Mouse (Mus musculus) E14TG2a.4 (cell line): ENCODE data around the gene Adgrv1.

ENCODE experiments used
- H3K27me3 ChIP-seq: 2 replicates; pipeline ENCODE4 v1.6.1; 2014; ENCODE audit warnings: low read length, control low read depth; ENCODE audit not compliant: insufficient read depth
- H3K36me3 ChIP-seq: 2 replicates; pipeline ENCODE4 v1.6.1; 2014; ENCODE audit warnings: low read length, control low read depth; ENCODE audit not compliant: insufficient read depth
- H3K4me1 ChIP-seq: replicated peaks from 2 replicates; pipeline ENCODE4 v1.6.1; 2014; ENCODE audit warnings: low read depth, low read length, control low read depth
- H3K4me3 ChIP-seq: replicated peaks from 2 replicates; pipeline ENCODE4 v1.5.1; 2014; ENCODE audit warnings: mild to moderate bottlenecking, low read length
- H3K9me3 ChIP-seq: 2 replicates; pipeline ENCODE4 v1.6.1; 2014; ENCODE audit warnings: low read length, control low read depth
- CTCF ChIP-seq: conservative IDR thresholded peaks from 2 replicates; pipeline ENCODE4 v1.5.1; 2014; ENCODE audit warnings: low read length
- NANOG ChIP-seq: IDR thresholded peaks from 2 replicates; pipeline ENCODE4 v1.6.1; 2014; ENCODE audit warnings: borderline replicate concordance, low read length, mixed read lengths
- POU5F1 ChIP-seq: IDR thresholded peaks from 2 replicates; pipeline ENCODE4 v1.6.1; 2014; ENCODE audit warnings: low read length, borderline replicate concordance

Gene Adgrv1

DNA sequence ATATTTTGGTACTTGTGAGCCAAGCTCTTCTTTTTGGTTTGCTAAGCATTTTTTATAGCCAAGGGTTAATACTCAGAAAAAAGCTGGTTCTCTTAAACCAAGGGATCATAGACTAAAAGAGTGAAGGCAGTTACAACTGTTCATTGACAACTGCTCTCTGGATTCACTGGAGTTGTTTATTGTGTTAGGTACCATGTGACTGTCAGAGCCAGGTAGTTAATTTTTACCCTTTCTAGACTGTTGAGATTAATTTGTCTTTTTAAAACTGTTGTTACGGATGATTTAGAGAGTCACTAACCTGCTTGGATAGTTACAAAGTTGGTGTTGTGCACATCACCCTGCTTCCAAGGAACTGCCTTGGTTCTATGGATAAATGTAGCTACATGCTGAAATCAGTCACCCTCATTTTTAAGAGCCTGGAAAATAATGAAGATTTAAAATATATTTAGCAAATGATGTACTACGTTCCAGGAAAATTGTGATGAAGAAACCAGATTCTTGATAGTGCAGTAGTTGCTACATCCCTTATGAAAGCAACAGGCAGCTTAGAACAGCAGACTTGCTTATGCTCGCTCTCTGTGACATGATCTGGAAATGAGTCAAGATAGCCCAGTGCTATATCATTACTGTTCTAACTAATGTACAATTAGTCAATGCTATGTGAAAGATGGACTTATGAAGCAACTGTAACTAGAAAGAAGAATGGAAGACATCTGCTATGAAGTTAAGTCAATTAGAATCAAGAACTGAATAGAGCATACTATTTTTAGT is 309.2 kb downstream of the Adgrv1 start:
- TF ChIP-seq NANOG (no peak), POU5F1 (no peak), CTCF (no peak)
- H3K4me3 ChIP-seq: no peak overlapping the region
- no peaks in the 10 kb centered on the region for H3K27me3 ChIP-seq
- no peaks in the 10 kb centered on the region for H3K9me3 ChIP-seq
- no peaks in the 10 kb centered on the region for H3K36me3 ChIP-seq
- 0 out of 2 replicates have a peak, but pooled peaks cover 2% of the 10 kb centered on the region for H3K4me1 ChIP-seq

GRCm38 (mm10) chr13:81316581-81316980 is 316.4 kb downstream of the Adgrv1 start:
- no peaks in the 10 kb centered on the region for H3K27me3 ChIP-seq
- H3K36me3 ChIP-seq: no peaks in the 10 kb centered on the region
- H3K9me3 ChIP-seq: no peaks in the 10 kb centered on the region
- no peaks in the 10 kb centered on the region for H3K4me1 ChIP-seq
- no peak overlapping the region for H3K4me3 ChIP-seq
- TF ChIP-seq CTCF (no peak), NANOG (no peak), POU5F1 (no peak)

GRCm38 (mm10) chr13:81314306-81315120 is 318.4 kb downstream of the Adgrv1 start:
- Histone ChIP-seq H3K36me3 (no peaks in the 10 kb centered on the region), H3K4me1 (no peaks in the 10 kb centered on the region), H3K9me3 (no peaks in the 10 kb centered on the region), H3K4me3 (no peak overlapping the region), H3K27me3 (no peaks in the 10 kb centered on the region)
- TF ChIP-seq NANOG (no peak), CTCF (no peak), POU5F1 (no peak)

DNA sequence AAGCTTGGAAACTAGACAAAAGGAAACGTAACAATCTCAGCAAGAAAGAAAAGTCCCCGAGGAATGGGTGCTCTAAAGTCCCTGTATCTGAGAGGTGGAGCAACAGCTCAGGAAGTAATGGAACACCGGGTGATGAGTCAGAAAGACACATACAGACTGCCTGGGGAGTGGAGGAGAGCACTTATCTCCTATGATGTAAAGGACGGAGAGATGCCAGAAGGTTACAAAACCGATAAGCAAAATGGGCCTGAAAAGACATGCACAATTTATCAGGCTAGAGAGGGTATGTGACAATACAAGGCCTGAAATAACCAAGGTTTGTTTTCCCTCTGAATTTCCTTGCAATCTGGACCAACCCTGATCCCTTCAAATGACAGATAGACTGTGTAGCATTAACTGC is 320.8 kb downstream of the Adgrv1 start:
- TF ChIP-seq NANOG (no peak), CTCF (no peak), POU5F1 (no peak)
- no peaks in the 10 kb centered on the region for H3K27me3 ChIP-seq
- H3K4me3 ChIP-seq: no peak overlapping the region
- H3K36me3 ChIP-seq: no peaks in the 10 kb centered on the region
- H3K9me3 ChIP-seq: no peaks in the 10 kb centered on the region
- H3K4me1 ChIP-seq: peaks cover 5% of the 10 kb centered on the region

- Histone ChIP-seq H3K27me3 (no peaks in the 10 kb centered on the region), H3K36me3 (no peaks in the 10 kb centered on the region), H3K4me3 (no peak overlapping the region), H3K9me3 (no peaks in the 10 kb centered on the region), H3K4me1 (no peaks in the 10 kb centered on the region)
- TF ChIP-seq NANOG (no peak), CTCF (no peak), POU5F1 (no peak)
Measured at GRCm38 (mm10) chr13:81300851-81301250, 332.1 kb downstream of the Adgrv1 start.

- Histone ChIP-seq H3K4me1 (no peaks in the 10 kb centered on the region), H3K4me3 (no peak overlapping the region), H3K27me3 (no peaks in the 10 kb centered on the region), H3K36me3 (no peaks in the 10 kb centered on the region), H3K9me3 (0 out of 2 replicates have a peak, but pooled peaks cover 2% of the 10 kb centered on the region)
- TF ChIP-seq CTCF (no peak), NANOG (no peak), POU5F1 (no peak)
Measured at GRCm38 (mm10) chr13:81294106-81294505, 338.8 kb downstream of the Adgrv1 start.

GRCm38 (mm10) chr13:81282193-81282592 is 350.8 kb downstream of the Adgrv1 start:
- H3K9me3 ChIP-seq: 0 out of 2 replicates have a peak, but pooled peaks cover 4% of the 10 kb centered on the region
- no peaks in the 10 kb centered on the region for H3K27me3 ChIP-seq
- no peak overlapping the region for H3K4me3 ChIP-seq
- TF ChIP-seq POU5F1: no peak
- no peak for TF ChIP-seq CTCF
- TF ChIP-seq NANOG: no peak
- H3K4me1 ChIP-seq: no peaks in the 10 kb centered on the region
- H3K36me3 ChIP-seq: no peaks in the 10 kb centered on the region

- H3K9me3 ChIP-seq: no peaks in the 10 kb centered on the region
- no peaks in the 10 kb centered on the region for H3K36me3 ChIP-seq
- no peak overlapping the region for H3K4me3 ChIP-seq
- H3K27me3 ChIP-seq: no peaks in the 10 kb centered on the region
- no peak for TF ChIP-seq CTCF
- H3K4me1 ChIP-seq: no peaks in the 10 kb centered on the region
Measured at GRCm38 (mm10) chr13:81280650-81281229, 352.2 kb downstream of the Adgrv1 start.

- no peaks in the 10 kb centered on the region for H3K36me3 ChIP-seq
- H3K9me3 ChIP-seq: no peaks in the 10 kb centered on the region
- H3K4me1 ChIP-seq: no peaks in the 10 kb centered on the region
- no peak overlapping the region for H3K4me3 ChIP-seq
- no peaks in the 10 kb centered on the region for H3K27me3 ChIP-seq
- TF ChIP-seq NANOG: no peak
- TF ChIP-seq CTCF: no peak
- no peak for TF ChIP-seq POU5F1
Measured at GRCm38 (mm10) chr13:81279351-81279736, 353.6 kb downstream of the Adgrv1 start.
